Mouse (Mus musculus): ENCODE data around the gene Alyref.
A peak's percentile ranks its signal among the peaks of the same experiment; 100 is the strongest.

Gene Alyref

GRCm38 (mm10) chr11:120598283-120598989, at the start of gene Alyref, which contains the start of gene Anapc11:
Gene Alyref, minus strand, starts transcription at chr11:120598365.
Gene Anapc11, plus strand, starts transcription at chr11:120598421.
- peak; percentile 90 to 92 for DNase-seq (ENCODE audit: low spot score in 2 of 2)

GRCm38 (mm10) chr11:120647047-120647830, 49.1 kb upstream of the Alyref start:
- no peak for DNase-seq (ENCODE audit: low spot score in 2 of 2)

GRCm38 (mm10) chr11:120643601-120643987, 45.4 kb upstream of the Alyref start, which contains the start of gene Pycr1:
Gene Pycr1, minus strand, starts transcription at chr11:120643769.
- peak; percentile 91 to 93 for DNase-seq (ENCODE audit: low spot score in 2 of 2)

- DNase-seq (ENCODE audit: low spot score in 2 of 2) = no peak
Measured at GRCm38 (mm10) chr11:120642939-120643600, 44.9 kb upstream of the Alyref start.

GRCm38 (mm10) chr11:120641869-120642268, 43.7 kb upstream of the Alyref start:
- no peak for DNase-seq (ENCODE audit: low spot score in 2 of 2)

- no peak for DNase-seq (ENCODE audit: low spot score in 2 of 2)
Measured at GRCm38 (mm10) chr11:120641255-120641654, 43.1 kb upstream of the Alyref start.

GRCm38 (mm10) chr11:120634810-120635209, 36.6 kb upstream of the Alyref start:
- DNase-seq (ENCODE audit: low spot score in 2 of 2) = no peak

GRCm38 (mm10) chr11:120633520-120634343, 35.6 kb upstream of the Alyref start, which contains the start of gene Mafg:
Gene Mafg, minus strand, starts transcription at chr11:120633600.
- DNase-seq (ENCODE audit: low spot score in 2 of 2) = peak; percentile 92 to 93

GRCm38 (mm10) chr11:120632559-120633519, 34.7 kb upstream of the Alyref start:
- DNase-seq (ENCODE audit: low spot score in 2 of 2) = peak; percentile 48 to 49

- DNase-seq (ENCODE audit: low spot score in 2 of 2) = no peak
Measured at GRCm38 (mm10) chr11:120631726-120632448, 33.7 kb upstream of the Alyref start.

GRCm38 (mm10) chr11:120630881-120631725, 32.9 kb upstream of the Alyref start:
- no peak for DNase-seq (ENCODE audit: low spot score in 2 of 2)

- DNase-seq (ENCODE audit: low spot score in 2 of 2) = no peak
Measured at GRCm38 (mm10) chr11:120630401-120630871, 32.3 kb upstream of the Alyref start.

- DNase-seq (ENCODE audit: low spot score in 2 of 2) = no peak
Measured at GRCm38 (mm10) chr11:120629911-120630310, 31.7 kb upstream of the Alyref start.

- no peak for DNase-seq (ENCODE audit: low spot score in 2 of 2)
Measured at GRCm38 (mm10) chr11:120629341-120629730, 31.2 kb upstream of the Alyref start.

- no peak for DNase-seq (ENCODE audit: low spot score in 2 of 2)
Measured at GRCm38 (mm10) chr11:120628601-120629340, 30.6 kb upstream of the Alyref start.

- no peak for DNase-seq (ENCODE audit: low spot score in 2 of 2)
Measured at GRCm38 (mm10) chr11:120627468-120628300, 29.5 kb upstream of the Alyref start.
